Mouse (Mus musculus) heart, embryonic 11.5 days (tissue): Measurements from ENCODE around the gene Fbxo11. TPM values are rescaled to one million over a fixed set of nuclear protein-coding genes. Genes with fewer than 3 reads are reported as not detected.
"Not testable (repeated sequence)": the region's sequence is repeated elsewhere in the genome, so short reads cannot be mapped to it uniquely, and the experiment has no call there.

ENCODE experiments used
- ATAC-seq: fragments of 200-750 bp; cut with Nextera tagmentation; replicated peaks from 2 replicates; pipeline ENCODE4 v1.8.0; 2017; ENCODE audit warnings: moderate library complexity; ENCODE audit not compliant: insufficient number of reproducible peaks, low FRiP score, low TSS enrichment
- H3K27ac ChIP-seq: fragments of 300-500 bp; sonication (generic); 2 replicates; pipeline ENCODE4 v1.5.1; 2014; ENCODE audit warnings: mild to moderate bottlenecking, low read depth, low read length
- H3K27me3 ChIP-seq: fragments of 300-500 bp; sonication (generic); 2 replicates; pipeline ENCODE4 v1.6.1; 2014; ENCODE audit warnings: mild to moderate bottlenecking, low read length, mixed read lengths; ENCODE audit not compliant: control insufficient read depth, insufficient read depth
- H3K36me3 ChIP-seq: fragments of 300-500 bp; sonication (generic); 2 replicates; pipeline ENCODE4 v1.6.1; 2014; ENCODE audit warnings: mild to moderate bottlenecking, low read length, moderate library complexity, mixed read lengths; ENCODE audit not compliant: control insufficient read depth, insufficient read depth
- H3K4me1 ChIP-seq: fragments of 300-500 bp; sonication (generic); 2 replicates; pipeline ENCODE4 v1.6.1; 2014; ENCODE audit warnings: low read length; ENCODE audit not compliant: control insufficient read depth, insufficient read depth
- H3K4me2 ChIP-seq: fragments of 300-500 bp; sonication (generic); 2 replicates; pipeline ENCODE4 v1.6.1; 2014; ENCODE audit warnings: mild to moderate bottlenecking, moderate library complexity
- H3K4me3 ChIP-seq: fragments of 300-500 bp; sonication (generic); 2 replicates; pipeline ENCODE4 v1.5.1; 2014; ENCODE audit warnings: low read depth, low read length
- H3K9ac ChIP-seq: fragments of 300-500 bp; sonication (generic); 2 replicates; pipeline ENCODE4 v1.6.1; 2014; ENCODE audit warnings: mild to moderate bottlenecking, low read depth, low read length, moderate library complexity
- H3K9me3 ChIP-seq: fragments of 300-500 bp; sonication (generic); replicated peaks from 2 replicates; pipeline ENCODE4 v1.6.1; 2016; ENCODE audit warnings: low read length; ENCODE audit not compliant: control insufficient read depth
- WGBS: fragments of 180-500 bp; shearing (Covaris S2); extraction: QIAGEN DNeasy Blood & Tissue Kit; methylation state at CpG from one replicate; pipeline ENCODE4 v1.1.7; 2014; ENCODE audit not compliant: insufficient replicate concordance; 5-methylcytosine and 5-hydroxymethylcytosine counted together
- polyA plus RNA-seq: library from polyadenylated mRNA; unstranded; fragments of >200 nt; fragmentation: Nextera tagmentation; extraction: Ambion mirVana; gene quantifications from 2 replicates; pipeline ENCODE4 v1.2.1, GENCODE M21; 2014

Fbxo11 gene
- polyA plus RNA-seq, 1 experiment from 2014 or later, result 17.7 TPM

- not testable (repeated sequence) for H3K27ac ChIP-seq, H3K36me3 ChIP-seq, H3K4me1 ChIP-seq, H3K4me3 ChIP-seq, H3K9ac ChIP-seq, H3K4me2 ChIP-seq, H3K27me3 ChIP-seq, H3K9me3 ChIP-seq, ATAC-seq
- WGBS, result 71% methylated on average over 1 of the region's 1 CpGs
Observed at GRCm38 (mm10) chr17:87979696-87980095, 85.4 kb downstream of the Fbxo11 start.

DNA sequence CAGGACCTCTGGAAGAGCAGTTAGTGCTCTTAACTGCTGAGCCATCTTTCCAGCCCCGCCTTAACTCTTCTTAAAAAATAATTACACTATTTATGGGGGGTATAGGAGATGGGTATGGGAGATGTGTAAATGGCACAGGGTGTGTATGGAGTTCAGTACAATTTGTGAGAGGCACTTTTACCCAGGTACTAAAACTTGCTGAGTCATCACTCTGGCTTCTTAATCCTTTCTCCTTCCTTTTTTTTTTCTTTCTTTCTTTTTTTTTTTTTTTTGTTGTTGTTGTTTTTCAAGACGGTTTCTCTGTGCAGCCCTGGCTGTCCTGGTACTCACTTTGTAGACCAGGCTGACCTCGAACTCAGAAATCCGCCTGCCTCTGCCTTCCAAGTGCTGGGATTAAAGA, 88.2 kb downstream of the Fbxo11 start:
- not testable (repeated sequence) for H3K4me2 ChIP-seq, H3K9me3 ChIP-seq, H3K9ac ChIP-seq, H3K27ac ChIP-seq, H3K36me3 ChIP-seq, H3K4me1 ChIP-seq, ATAC-seq, H3K27me3 ChIP-seq, H3K4me3 ChIP-seq
- WGBS, result 92% methylated on average over 4 of the region's 4 CpGs

DNA sequence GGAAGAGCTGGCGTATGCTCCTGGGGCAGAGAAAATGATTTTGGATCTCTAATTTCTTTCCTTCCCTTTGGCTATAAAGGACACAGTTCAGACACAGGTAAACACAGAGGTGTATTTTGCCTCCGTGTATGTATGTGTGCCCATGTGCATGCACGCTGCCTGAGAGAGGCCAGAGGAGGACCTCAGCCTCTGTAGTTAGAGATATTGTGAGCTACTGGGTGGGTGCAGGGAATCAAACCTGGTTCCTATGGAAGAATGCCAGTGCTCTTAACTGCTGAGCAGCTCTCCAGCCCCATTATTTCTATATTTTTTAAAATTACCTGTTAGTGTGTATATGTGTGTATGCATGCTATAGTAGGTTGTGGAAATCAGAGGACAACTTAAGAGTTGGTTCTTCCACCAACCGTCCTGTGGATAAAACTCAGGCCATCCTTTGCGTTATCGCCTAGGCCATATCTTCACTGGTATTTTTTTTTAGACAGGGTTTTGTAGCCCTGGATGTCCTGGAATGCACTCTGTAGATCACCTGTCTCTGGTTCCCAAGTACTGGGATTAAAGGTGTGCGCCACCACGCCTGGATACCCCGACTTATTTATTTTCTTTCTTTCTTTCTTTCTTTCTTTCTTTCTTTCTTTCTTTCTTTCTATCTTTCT, 88.8 kb downstream of the Fbxo11 start:
- H3K27me3 ChIP-seq, result no peaks in the 10 kb centered on the region
- peaks cover 8% of the 10 kb centered on the region for H3K4me1 ChIP-seq
- no peak overlapping the region for H3K27ac ChIP-seq
- peak overlapping the region; percentile 76 for H3K4me2 ChIP-seq
- 69% methylated on average over 9 of the region's 9 CpGs for WGBS
- no peaks in the 10 kb centered on the region for H3K9me3 ChIP-seq
- H3K9ac ChIP-seq, result peak overlapping the region; percentile 81; the same call in 1 of the 2 replicates
- no peak for ATAC-seq
- peak overlapping the region; percentile 91 for H3K4me3 ChIP-seq
- H3K36me3 ChIP-seq, result peaks cover 3% of the 10 kb centered on the region; the same call in 1 of the 2 replicates

GRCm38 (mm10) chr17:87975229-87975853, 89.8 kb downstream of the Fbxo11 start:
- H3K9me3 ChIP-seq, result no peaks in the 10 kb centered on the region
- peak overlapping the region; percentile 91 for H3K4me3 ChIP-seq
- no peaks in the 10 kb centered on the region for H3K27me3 ChIP-seq
- peak overlapping the region; percentile 81 for H3K9ac ChIP-seq
- peak; percentile 56 for ATAC-seq
- 0 out of 2 replicates have a peak, but pooled peaks cover 3% of the 10 kb centered on the region for H3K36me3 ChIP-seq
- peak overlapping the region; percentile 76 for H3K4me2 ChIP-seq
- WGBS, result under 1% methylated on average over 58 of the region's 68 CpGs
- peaks cover 8% of the 10 kb centered on the region for H3K4me1 ChIP-seq
- H3K27ac ChIP-seq, result peak overlapping the region; percentile 88

DNA sequence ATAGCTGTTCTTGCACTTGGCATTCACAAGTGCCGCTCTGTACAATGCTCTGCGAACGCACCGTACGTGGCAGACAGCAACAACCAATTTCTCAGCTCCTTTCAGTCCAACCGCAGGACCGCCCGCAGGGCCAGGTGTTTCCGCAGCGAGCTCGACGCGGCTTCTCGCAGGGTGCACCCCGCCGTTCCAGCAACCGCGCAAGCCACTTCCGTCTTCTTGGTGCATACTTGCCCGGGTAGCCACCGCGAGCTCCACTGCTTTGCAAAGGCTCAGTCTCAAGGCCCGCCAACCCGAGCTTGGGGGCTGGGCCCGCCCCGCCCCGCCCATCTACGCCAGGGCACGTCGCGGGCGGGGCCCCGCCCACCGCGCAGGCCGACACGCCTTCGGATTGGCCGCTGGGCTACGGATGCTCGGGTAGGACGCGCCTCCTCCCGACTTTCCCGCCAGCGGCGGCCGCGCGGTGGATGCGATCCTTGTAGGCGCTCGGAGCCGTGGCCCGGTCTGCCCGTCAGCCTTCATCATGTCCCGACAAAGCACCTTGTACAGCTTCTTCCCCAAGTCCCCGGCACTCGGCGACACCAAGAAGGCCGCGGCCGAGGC, 90.4 kb downstream of the Fbxo11 start, which contains the start of gene Msh6:
TSS of gene Msh6 (plus strand) at position 434 of the 600 bp plus-strand sequence.
- peak within 1 kb of the TSS; percentile 76 for H3K4me2 ChIP-seq
- H3K4me3 ChIP-seq, result peak within 1 kb of the TSS; percentile 91
- peak within 1 kb of the TSS; percentile 81 for H3K9ac ChIP-seq
- peaks cover 8% of the 10 kb centered on the region for H3K4me1 ChIP-seq
- H3K27me3 ChIP-seq, result no peaks in the 10 kb centered on the region
- under 1% methylated on average over 63 of the region's 63 CpGs for WGBS
- H3K27ac ChIP-seq, result peak within 1 kb of the TSS; percentile 88
- no peaks in the 10 kb centered on the region for H3K9me3 ChIP-seq
- 0 out of 2 replicates have a peak, but pooled peaks cover 3% of the 10 kb centered on the region for H3K36me3 ChIP-seq
- peak; percentile 98 for ATAC-seq

GRCm38 (mm10) chr17:87973261-87974167, 91.6 kb downstream of the Fbxo11 start:
- no peak overlapping the region for H3K27ac ChIP-seq
- ATAC-seq, result no peak
- no peak overlapping the region for H3K9ac ChIP-seq
- no peaks in the 10 kb centered on the region for H3K27me3 ChIP-seq
- H3K36me3 ChIP-seq, result 0 out of 2 replicates have a peak, but pooled peaks cover 3% of the 10 kb centered on the region
- no peaks in the 10 kb centered on the region for H3K9me3 ChIP-seq
- 69% methylated on average over 10 of the region's 10 CpGs for WGBS
- H3K4me1 ChIP-seq, result peaks cover 8% of the 10 kb centered on the region
- H3K4me2 ChIP-seq, result peak overlapping the region; percentile 76
- H3K4me3 ChIP-seq, result no peak overlapping the region

GRCm38 (mm10) chr17:87972856-87973255, 92.2 kb downstream of the Fbxo11 start:
- no peaks in the 10 kb centered on the region for H3K27me3 ChIP-seq
- no peak overlapping the region for H3K27ac ChIP-seq
- no peak overlapping the region for H3K4me3 ChIP-seq
- 0 out of 2 replicates have a peak, but pooled peaks cover 2% of the 10 kb centered on the region for H3K36me3 ChIP-seq
- H3K4me1 ChIP-seq, result peaks cover 8% of the 10 kb centered on the region
- WGBS, result 49% methylated on average over 5 of the region's 5 CpGs
- no peaks in the 10 kb centered on the region for H3K9me3 ChIP-seq
- ATAC-seq, result no peak
- no peak overlapping the region for H3K4me2 ChIP-seq
- no peak overlapping the region for H3K9ac ChIP-seq
